Mouse (Mus musculus) megakaryocyte, embryonic 14.5 days (primary cell): ENCODE data around the gene Sco1. TPM values are rescaled to one million over a fixed set of nuclear protein-coding genes. Genes with fewer than 3 reads are reported as not detected.
A peak's percentile ranks its signal among the peaks of the same experiment; 100 is the strongest.
"Not testable (repeated sequence)": the region's sequence is repeated elsewhere in the genome, so short reads cannot be mapped to it uniquely, and the experiment has no call there.

ENCODE experiments used
- H3K27me3 ChIP-seq: replicated peaks from 2 replicates; pipeline ENCODE3; 2012; ENCODE audit warnings: inconsistent platforms
- H3K36me3 ChIP-seq: replicated peaks from 2 replicates; pipeline ENCODE3; 2012; ENCODE audit warnings: low read length, inconsistent platforms, mixed read lengths
- H3K4me1 ChIP-seq: 2 replicates; pipeline ENCODE4 v1.6.1; 2012; ENCODE audit warnings: inconsistent platforms
- H3K4me3 ChIP-seq: replicated peaks from 2 replicates; pipeline ENCODE3; 2012; ENCODE audit warnings: moderate library complexity, mild to moderate bottlenecking, inconsistent platforms
- H3K9me3 ChIP-seq: 2 replicates; pipeline ENCODE4 v1.6.1; 2012; ENCODE audit warnings: inconsistent platforms
- FLI1 ChIP-seq: IDR thresholded peaks from 2 replicates; pipeline ENCODE4 v1.6.1; 2012; ENCODE audit warnings: low read length, inconsistent platforms, mixed read lengths
- GATA1 ChIP-seq: IDR thresholded peaks from 3 replicates; pipeline ENCODE4 v1.6.1; 2012; ENCODE audit warnings: mixed read lengths, low read length, inconsistent platforms, borderline replicate concordance
- polyA plus RNA-seq: library from polyadenylated mRNA; stranded (reverse); fragments of >175 nt; gene quantifications from 2 replicates; pipeline ENCODE4 v1.2.3, GENCODE M21; 2012; ENCODE audit warnings: low replicate concordance; ENCODE audit not compliant: insufficient read depth

The Sco1 gene
- polyA plus RNA-seq, 1 experiment, result 1.2 TPM

GRCm38 (mm10) chr11:67082188-67082587, 29.7 kb downstream of the Sco1 start:
- H3K4me1 ChIP-seq, result peaks cover 42% of the 10 kb centered on the region
- peak overlapping the region; percentile 18 for H3K4me3 ChIP-seq
- H3K9me3 ChIP-seq, result peaks cover 8% of the 10 kb centered on the region
- TF ChIP-seq FLI1 (no peak), GATA1 (no peak)
- no peaks in the 10 kb centered on the region for H3K36me3 ChIP-seq
- H3K27me3 ChIP-seq, result peaks cover 71% of the 10 kb centered on the region

GRCm38 (mm10) chr11:67082793-67083192, 30.3 kb downstream of the Sco1 start:
- peaks cover 69% of the 10 kb centered on the region for H3K27me3 ChIP-seq
- peaks cover 36% of the 10 kb centered on the region for H3K4me1 ChIP-seq
- no peaks in the 10 kb centered on the region for H3K36me3 ChIP-seq
- peak overlapping the region; percentile 23 for H3K4me3 ChIP-seq
- TF ChIP-seq GATA1, result no peak
- no peak for TF ChIP-seq FLI1
- H3K9me3 ChIP-seq, result peaks cover 8% of the 10 kb centered on the region

DNA sequence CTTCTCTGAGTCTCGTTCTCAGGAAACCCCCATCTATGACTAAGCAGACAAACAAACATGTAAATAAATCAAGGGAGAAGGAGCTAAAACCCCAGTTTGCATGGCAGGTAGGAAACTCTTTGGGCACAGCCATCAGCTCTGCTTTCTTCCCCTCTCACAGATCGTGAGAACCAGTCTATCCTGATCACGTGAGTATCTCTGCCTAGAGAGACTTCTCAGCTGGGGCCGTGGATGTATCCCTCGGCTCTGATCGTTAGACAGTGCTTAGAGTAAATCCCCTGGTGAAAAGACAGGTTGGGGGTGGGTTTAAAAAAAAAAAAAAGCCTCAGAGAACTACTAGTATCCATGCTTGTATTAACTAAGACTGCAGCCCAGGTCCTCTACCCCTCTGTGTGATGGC, 30.8 kb downstream of the Sco1 start:
- H3K4me1 ChIP-seq, result peaks cover 34% of the 10 kb centered on the region
- no peaks in the 10 kb centered on the region for H3K36me3 ChIP-seq
- H3K4me3 ChIP-seq, result no peak overlapping the region
- TF ChIP-seq FLI1 (no peak), GATA1 (no peak)
- H3K27me3 ChIP-seq, result peaks cover 67% of the 10 kb centered on the region
- H3K9me3 ChIP-seq, result peaks cover 8% of the 10 kb centered on the region

- Histone ChIP-seq H3K27me3 (peaks cover 64% of the 10 kb centered on the region), H3K9me3 (peaks cover 8% of the 10 kb centered on the region), H3K4me1 (peaks cover 34% of the 10 kb centered on the region), H3K36me3 (no peaks in the 10 kb centered on the region), H3K4me3 (no peak overlapping the region)
- no peak for TF ChIP-seq FLI1
- no peak for TF ChIP-seq GATA1
Observed at GRCm38 (mm10) chr11:67083712-67084340, 31.4 kb downstream of the Sco1 start.

- peaks cover 8% of the 10 kb centered on the region for H3K9me3 ChIP-seq
- TF ChIP-seq FLI1, result no peak
- no peak for TF ChIP-seq GATA1
- peaks cover 59% of the 10 kb centered on the region for H3K27me3 ChIP-seq
- H3K4me3 ChIP-seq, result no peak overlapping the region
- no peaks in the 10 kb centered on the region for H3K36me3 ChIP-seq
- H3K4me1 ChIP-seq, result peaks cover 28% of the 10 kb centered on the region
Observed at GRCm38 (mm10) chr11:67085489-67085888, 33.0 kb downstream of the Sco1 start.

- no peaks in the 10 kb centered on the region for H3K36me3 ChIP-seq
- H3K27me3 ChIP-seq, result peaks cover 55% of the 10 kb centered on the region
- TF ChIP-seq GATA1 (no peak), FLI1 (no peak)
- peaks cover 8% of the 10 kb centered on the region for H3K9me3 ChIP-seq
- peaks cover 20% of the 10 kb centered on the region for H3K4me1 ChIP-seq
- H3K4me3 ChIP-seq, result no peak overlapping the region
Observed at GRCm38 (mm10) chr11:67086467-67087164, 34.1 kb downstream of the Sco1 start.

GRCm38 (mm10) chr11:67087225-67087624, 34.8 kb downstream of the Sco1 start:
- no peak for TF ChIP-seq FLI1
- no peaks in the 10 kb centered on the region for H3K36me3 ChIP-seq
- peaks cover 16% of the 10 kb centered on the region for H3K4me1 ChIP-seq
- H3K4me3 ChIP-seq, result no peak overlapping the region
- H3K27me3 ChIP-seq, result peaks cover 51% of the 10 kb centered on the region
- peaks cover 8% of the 10 kb centered on the region for H3K9me3 ChIP-seq

DNA sequence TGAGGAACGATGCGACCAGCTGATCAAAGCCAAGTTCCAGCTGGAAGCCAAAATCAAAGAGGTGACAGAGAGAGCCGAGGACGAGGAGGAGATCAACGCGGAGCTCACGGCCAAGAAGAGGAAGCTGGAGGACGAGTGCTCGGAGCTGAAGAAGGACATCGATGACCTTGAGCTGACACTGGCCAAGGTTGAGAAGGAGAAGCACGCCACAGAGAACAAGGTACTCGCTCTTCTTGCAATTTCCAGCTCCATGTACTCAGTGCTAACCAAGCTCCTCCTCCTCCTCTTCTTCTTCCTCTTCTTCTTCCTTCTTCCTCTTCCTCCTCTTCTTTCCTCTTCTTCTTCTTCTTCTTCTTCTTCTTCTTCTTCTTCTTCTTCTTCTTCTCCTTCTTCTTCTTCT, 39.9 kb downstream of the Sco1 start:
- peaks cover 35% of the 10 kb centered on the region for H3K27me3 ChIP-seq
- not testable (repeated sequence) for H3K4me3 ChIP-seq, H3K4me1 ChIP-seq, H3K9me3 ChIP-seq, H3K36me3 ChIP-seq

DNA sequence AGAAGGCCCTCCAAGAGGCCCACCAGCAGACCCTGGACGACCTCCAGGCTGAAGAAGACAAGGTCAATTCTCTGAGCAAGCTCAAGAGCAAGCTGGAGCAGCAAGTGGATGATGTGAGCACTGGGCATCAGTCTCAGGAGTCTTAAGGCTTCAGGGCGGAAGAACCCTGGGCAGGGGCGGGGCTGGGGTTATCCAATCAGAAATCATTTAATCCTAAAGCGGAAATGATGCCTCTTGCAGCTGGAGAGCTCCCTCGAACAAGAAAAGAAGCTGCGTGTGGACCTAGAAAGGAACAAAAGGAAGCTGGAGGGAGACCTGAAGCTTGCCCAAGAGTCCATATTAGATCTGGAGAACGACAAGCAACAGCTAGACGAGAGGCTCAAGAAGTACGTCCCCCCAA, 40.7 kb downstream of the Sco1 start:
- Histone ChIP-seq H3K4me1 (no peaks in the 10 kb centered on the region; the same call in 1 of the 2 replicates), H3K27me3 (peaks cover 32% of the 10 kb centered on the region), H3K4me3 (no peak overlapping the region), H3K9me3 (no peaks in the 10 kb centered on the region), H3K36me3 (no peaks in the 10 kb centered on the region)
- TF ChIP-seq FLI1 (no peak), GATA1 (no peak)

DNA sequence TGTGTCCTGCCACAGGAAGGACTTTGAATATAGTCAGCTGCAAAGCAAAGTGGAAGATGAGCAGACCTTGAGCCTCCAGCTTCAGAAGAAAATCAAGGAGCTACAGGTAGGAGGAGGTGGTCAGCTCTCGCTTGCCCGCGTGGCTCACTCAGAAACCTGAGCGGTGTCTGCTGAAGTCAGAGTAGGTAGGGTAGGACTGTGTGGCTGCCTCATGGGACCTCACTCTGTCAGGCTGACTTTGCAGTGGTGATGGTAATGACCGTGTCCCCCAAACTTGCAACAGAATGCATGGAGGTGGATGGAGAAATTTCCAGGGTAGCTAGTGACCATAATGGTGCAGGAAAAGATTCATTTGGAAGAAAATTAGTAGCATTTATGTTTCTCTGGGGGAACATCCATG, 41.2 kb downstream of the Sco1 start:
- Histone ChIP-seq H3K4me1 (no peaks in the 10 kb centered on the region; the same call in 1 of the 2 replicates), H3K4me3 (no peak overlapping the region), H3K27me3 (peaks cover 35% of the 10 kb centered on the region), H3K36me3 (no peaks in the 10 kb centered on the region), H3K9me3 (no peaks in the 10 kb centered on the region)
- TF ChIP-seq GATA1 (no peak), FLI1 (no peak)
